Mouse (Mus musculus) stomach, postnatal 0 days (tissue): ENCODE measurements at regions not wholly inside any gene's neighbourhood (a gene's known extent, or its start where the extent isn't known, plus 50 kb on each side); places are given as distances from the start of the nearest gene placed in this dataset.

Experiments
- CTCF ChIP-seq: IDR thresholded peaks from 2 replicates; pipeline ENCODE4 v1.5.1; 2016; ENCODE audit warnings: antibody characterized with exemption, low read depth, mild to moderate bottlenecking, moderate library complexity
- EP300 ChIP-seq: optimal IDR thresholded peaks from 2 replicates; pipeline ENCODE3; 2016; ENCODE audit warnings: antibody characterized with exemption

GRCm38 (mm10) chr7:121569248-121569647 is 137.8 kb downstream of the Usp31 start:
- TF ChIP-seq CTCF = no peak
- TF ChIP-seq EP300 = no peak
